ENCODE assay signal across 8 mouse cellular contexts in genomic region chr5:137032641-137033074, GRCm38 (mm10). TPM values are rescaled to one million over a fixed set of nuclear protein-coding genes. Genes with fewer than 3 reads are reported as not detected.
A peak's percentile ranks its signal among the peaks of the same experiment; 100 is the strongest.
DNase-seq lines count a peak whose midpoint lies in the region; ATAC-seq and TF ChIP-seq lines count a peak whose summit lies in the region.

No protein-coding gene starts in this region.

- no peaks in the 10 kb centered on the region for H3K9me3 ChIP-seq in embryonic facial prominence, embryonic 12.5 days
- H3K9me3 ChIP-seq in limb, embryonic 15.5 days = no peaks in the 10 kb centered on the region
- no peaks in the 10 kb centered on the region for H3K9me3 ChIP-seq in midbrain, postnatal 0 days (ENCODE audit: low read length)

- TF ChIP-seq CTCF in heart, adult 2 months (IDR thresholded peaks at IDR 0.05) = no peak
- TF ChIP-seq CTCF in kidney, adult 2 months (conservative IDR thresholded peaks at IDR 0.05; ENCODE audit: insufficient read depth, insufficient read length, low read depth, low read length) = no peak
- TF ChIP-seq CTCF in midbrain, postnatal 0 days (IDR thresholded peaks at IDR 0.05) = peak; percentile 25

- H3K4me1 ChIP-seq in embryonic facial prominence, embryonic 12.5 days = peaks cover 33% of the 10 kb centered on the region
- H3K4me1 ChIP-seq in heart, adult 2 months (ENCODE audit: control insufficient read depth, insufficient read depth, low read length) = peaks cover 2% of the 10 kb centered on the region
- peaks cover 8% of the 10 kb centered on the region; the same call in 1 of the 2 replicates for H3K4me1 ChIP-seq in kidney, adult 2 months (ENCODE audit: control insufficient read depth, insufficient read depth, low read length)
- peaks cover 42% of the 10 kb centered on the region for H3K4me1 ChIP-seq in limb, embryonic 15.5 days
- H3K4me1 ChIP-seq in midbrain, postnatal 0 days (ENCODE audit: insufficient read depth, low read length) = peaks cover 4% of the 10 kb centered on the region; the same call in 1 of the 2 replicates

- peak overlapping the region; percentile 36 for H3K9ac ChIP-seq in embryonic facial prominence, embryonic 12.5 days
- H3K9ac ChIP-seq in heart, adult 2 months (ENCODE audit: low read depth, low read length) = peak overlapping the region; percentile 25; the same call in 1 of the 2 replicates
- H3K9ac ChIP-seq in limb, embryonic 15.5 days = no peak overlapping the region
- peak overlapping the region; percentile 74 for H3K9ac ChIP-seq in midbrain, postnatal 0 days (replicated peaks; ENCODE audit: low read length, poor library complexity, severe bottlenecking)

- TF ChIP-seq EP300 in heart, adult 2 months (IDR thresholded peaks at IDR 0.05; ENCODE audit: insufficient read depth, low read depth, low read length) = no peak

- DNase-seq in 3T3-L1 (ENCODE audit: low read depth, low spot score) = peak; percentile 86
- peak; percentile 97 for DNase-seq in adrenal gland, postnatal 25 days
- DNase-seq in heart, adult 2 months = peak; percentile 91
- DNase-seq in kidney, adult 2 months = peak; percentile 94
- peak; percentile 81 for DNase-seq in midbrain, postnatal 0 days (ENCODE audit: low spot score)
- peak; percentile 69 to 80 for DNase-seq in spleen, postnatal 14 days (ENCODE audit: low spot score in 2 of 2)

- intact Hi-C loops in heart, adult 2 months (cut with DNase I) = loop anchor here (2.0 kb wide), 1 partner anchor 14 kb away; the partner anchor contains the start of gene Ap1s1

- H3K27ac ChIP-seq in embryonic facial prominence, embryonic 12.5 days = no peak overlapping the region
- H3K27ac ChIP-seq in heart, adult 2 months = 0 out of 2 replicates have a peak overlapping the region, but pooled peaks have one; percentile 15
- H3K27ac ChIP-seq in kidney, adult 2 months (ENCODE audit: insufficient read depth, low read depth, low read length) = no peak overlapping the region
- H3K27ac ChIP-seq in limb, embryonic 15.5 days = no peak overlapping the region
- H3K27ac ChIP-seq in midbrain, postnatal 0 days (ENCODE audit: low read depth, low read length) = peak overlapping the region; percentile 57; the same call in 1 of the 2 replicates

- H3K36me3 ChIP-seq in embryonic facial prominence, embryonic 12.5 days = peaks cover 10% of the 10 kb centered on the region
- H3K36me3 ChIP-seq in heart, adult 2 months (ENCODE audit: control insufficient read depth, insufficient read depth, low read length) = no peaks in the 10 kb centered on the region
- no peaks in the 10 kb centered on the region for H3K36me3 ChIP-seq in kidney, adult 2 months (ENCODE audit: control insufficient read depth, insufficient read depth, low read length)
- peaks cover 26% of the 10 kb centered on the region for H3K36me3 ChIP-seq in limb, embryonic 15.5 days
- peaks cover 25% of the 10 kb centered on the region for H3K36me3 ChIP-seq in midbrain, postnatal 0 days (ENCODE audit: insufficient read depth, low read length)

- H3K4me2 ChIP-seq in embryonic facial prominence, embryonic 12.5 days (replicated peaks) = peak overlapping the region; percentile 99
- peak overlapping the region; percentile 100 for H3K4me2 ChIP-seq in limb, embryonic 15.5 days
- H3K4me2 ChIP-seq in midbrain, postnatal 0 days (ENCODE audit: low read depth, low read length, poor library complexity, severe bottlenecking) = peak overlapping the region; percentile 95

- TF ChIP-seq POLR2A in heart, adult 2 months (IDR thresholded peaks at IDR 0.05; ENCODE audit: insufficient read depth, low read depth, low read length) = no peak
- TF ChIP-seq POLR2A in kidney, adult 2 months (IDR thresholded peaks at IDR 0.05; ENCODE audit: low read depth, low read length) = no peak

- peak; percentile 77 for ATAC-seq in embryonic facial prominence, embryonic 12.5 days (ENCODE audit: insufficient number of reproducible peaks, insufficient read depth, low FRiP score, low TSS enrichment)
- peak; percentile 81 for ATAC-seq in limb, embryonic 15.5 days (ENCODE audit: insufficient number of reproducible peaks, low FRiP score, low TSS enrichment, low read depth)
- ATAC-seq in midbrain, postnatal 0 days (ENCODE audit: low FRiP score) = peak; percentile 45

- H3K79me2 ChIP-seq in heart, adult 2 months (replicated peaks; ENCODE audit: control insufficient read depth, insufficient read depth, low read length) = no peaks in the 10 kb centered on the region

- peak overlapping the region; percentile 45 for H3K4me3 ChIP-seq in embryonic facial prominence, embryonic 12.5 days
- H3K4me3 ChIP-seq in heart, adult 2 months = peak overlapping the region; percentile 50
- peak overlapping the region; percentile 42 for H3K4me3 ChIP-seq in kidney, adult 2 months (ENCODE audit: insufficient read depth, low read depth, low read length)
- peak overlapping the region; percentile 48 for H3K4me3 ChIP-seq in limb, embryonic 15.5 days
- peak overlapping the region; percentile 58 for H3K4me3 ChIP-seq in midbrain, postnatal 0 days (ENCODE audit: low read depth, low read length)

- WGBS in embryonic facial prominence, embryonic 12.5 days = under 1% methylated on average over 42 of the region's 49 CpGs
- under 1% methylated on average over 48 of the region's 49 CpGs for WGBS in heart, adult 2 months
- 2% methylated on average over 39 of the region's 49 CpGs for WGBS in kidney, adult 2 months
- under 1% methylated on average over 49 of the region's 49 CpGs for WGBS in limb, embryonic 15.5 days
- WGBS in midbrain, postnatal 0 days = under 1% methylated on average over 37 of the region's 49 CpGs

- H3K27me3 ChIP-seq in embryonic facial prominence, embryonic 12.5 days = peaks cover 54% of the 10 kb centered on the region
- peaks cover 15% of the 10 kb centered on the region for H3K27me3 ChIP-seq in heart, adult 2 months (ENCODE audit: control insufficient read depth, insufficient read depth, low read length)
- H3K27me3 ChIP-seq in kidney, adult 2 months (replicated peaks; ENCODE audit: control insufficient read depth, insufficient read depth, low read length) = peaks cover 5% of the 10 kb centered on the region; the same call in 1 of the 2 replicates
- peaks cover 61% of the 10 kb centered on the region for H3K27me3 ChIP-seq in limb, embryonic 15.5 days
- H3K27me3 ChIP-seq in midbrain, postnatal 0 days (ENCODE audit: insufficient read depth, low read length) = peaks cover 9% of the 10 kb centered on the region

RNA-seq across cellular contexts. Expression of gene Vgf, which starts 6.5 kb away (rescaled TPM):
- 7.4 and 11.0 TPM in 2 replicates for total RNA-seq in adrenal gland, postnatal 25 days (2021)
- 1.2 and 2.5 TPM in 2 replicates for polyA plus RNA-seq in embryonic facial prominence, embryonic 12.5 days (2016; fragmentation: Nextera tagmentation; extraction: Ambion mirVana)
- not detected for total RNA-seq in heart, adult 2 months (2021)
- polyA plus RNA-seq in heart, adult 2 months (2012; rRNA removed) = 0.06 TPM in 2 replicates
- 0.03 and 0.08 TPM in 2 replicates for polyA plus RNA-seq in kidney, adult 2 months (2012; rRNA removed)
- polyA plus RNA-seq in limb, embryonic 15.5 days (2015; fragmentation: Nextera tagmentation; extraction: Ambion mirVana) = 0.06 and 0.09 TPM in 2 replicates
- 103 and 154 TPM in 2 replicates for total RNA-seq in midbrain, postnatal 0 days (2014; rRNA removed)
- 46.8 and 49.1 TPM in 2 replicates for polyA plus RNA-seq in midbrain, postnatal 0 days (2015; fragmentation: Nextera tagmentation; extraction: Ambion mirVana)

RNA-seq across cellular contexts. Expression of gene Ap1s1, which starts 13.3 kb away (rescaled TPM):
- 97.4 and 117 TPM in 2 replicates for total RNA-seq in adrenal gland, postnatal 25 days (2021)
- 173 and 175 TPM in 2 replicates for polyA plus RNA-seq in embryonic facial prominence, embryonic 12.5 days (2016; fragmentation: Nextera tagmentation; extraction: Ambion mirVana)
- total RNA-seq in heart, adult 2 months (2021) = 10 to 100 TPM; 33.9 to 36.8 TPM
- 23.4 and 38.6 TPM in 2 replicates for polyA plus RNA-seq in heart, adult 2 months (2012; rRNA removed)
- polyA plus RNA-seq in kidney, adult 2 months (2012; rRNA removed) = 57.7 and 67.0 TPM in 2 replicates
- polyA plus RNA-seq in limb, embryonic 15.5 days (2015; fragmentation: Nextera tagmentation; extraction: Ambion mirVana) = 161 and 178 TPM in 2 replicates
- 139 and 144 TPM in 2 replicates for total RNA-seq in midbrain, postnatal 0 days (2014; rRNA removed)
- 308 and 311 TPM in 2 replicates for polyA plus RNA-seq in midbrain, postnatal 0 days (2015; fragmentation: Nextera tagmentation; extraction: Ambion mirVana)

RNA-seq across cellular contexts. Expression of gene Serpine1, which starts 39.4 kb away (rescaled TPM):
- total RNA-seq in adrenal gland, postnatal 25 days (2021) = 2.0 and 3.4 TPM in 2 replicates
- polyA plus RNA-seq in embryonic facial prominence, embryonic 12.5 days (2016; fragmentation: Nextera tagmentation; extraction: Ambion mirVana) = 0.25 and 0.36 TPM in 2 replicates
- total RNA-seq in heart, adult 2 months (2021) = 10 to 100 TPM; 24.0 to 29.6 TPM
- 21.9 and 41.8 TPM in 2 replicates for polyA plus RNA-seq in heart, adult 2 months (2012; rRNA removed)
- 1.1 and 2.1 TPM in 2 replicates for polyA plus RNA-seq in kidney, adult 2 months (2012; rRNA removed)
- 0.52 and 0.65 TPM in 2 replicates for polyA plus RNA-seq in limb, embryonic 15.5 days (2015; fragmentation: Nextera tagmentation; extraction: Ambion mirVana)
- 3.3 and 3.7 TPM in 2 replicates for total RNA-seq in midbrain, postnatal 0 days (2014; rRNA removed)
- polyA plus RNA-seq in midbrain, postnatal 0 days (2015; fragmentation: Nextera tagmentation; extraction: Ambion mirVana) = 0.06 and 0.30 TPM in 2 replicates

RNA-seq across cellular contexts. Expression of gene Znhit1, which starts 44.8 kb away (rescaled TPM):
- 74.8 and 85.9 TPM in 2 replicates for total RNA-seq in adrenal gland, postnatal 25 days (2021)
- polyA plus RNA-seq in embryonic facial prominence, embryonic 12.5 days (2016; fragmentation: Nextera tagmentation; extraction: Ambion mirVana) = 115 and 128 TPM in 2 replicates
- 10 to 100 TPM; 65.5 to 70.1 TPM for total RNA-seq in heart, adult 2 months (2021)
- polyA plus RNA-seq in heart, adult 2 months (2012; rRNA removed) = 53.6 and 58.4 TPM in 2 replicates
- 99.7 and 105 TPM in 2 replicates for polyA plus RNA-seq in kidney, adult 2 months (2012; rRNA removed)
- 96.7 and 106 TPM in 2 replicates for polyA plus RNA-seq in limb, embryonic 15.5 days (2015; fragmentation: Nextera tagmentation; extraction: Ambion mirVana)
- total RNA-seq in midbrain, postnatal 0 days (2014; rRNA removed) = 85.4 and 100 TPM in 2 replicates
- polyA plus RNA-seq in midbrain, postnatal 0 days (2015; fragmentation: Nextera tagmentation; extraction: Ambion mirVana) = 153 and 176 TPM in 2 replicates

RNA-seq across cellular contexts. Expression of gene Plod3, which starts 45.8 kb away (rescaled TPM):
- 66.7 and 90.3 TPM in 2 replicates for total RNA-seq in adrenal gland, postnatal 25 days (2021)
- 41.5 and 51.4 TPM in 2 replicates for polyA plus RNA-seq in embryonic facial prominence, embryonic 12.5 days (2016; fragmentation: Nextera tagmentation; extraction: Ambion mirVana)
- 10 to 100 TPM; 32.0 to 37.1 TPM for total RNA-seq in heart, adult 2 months (2021)
- polyA plus RNA-seq in heart, adult 2 months (2012; rRNA removed) = 30.3 and 30.8 TPM in 2 replicates
- polyA plus RNA-seq in kidney, adult 2 months (2012; rRNA removed) = 44.0 and 46.9 TPM in 2 replicates
- polyA plus RNA-seq in limb, embryonic 15.5 days (2015; fragmentation: Nextera tagmentation; extraction: Ambion mirVana) = 61.4 and 73.5 TPM in 2 replicates
- total RNA-seq in midbrain, postnatal 0 days (2014; rRNA removed) = 44.5 and 68.1 TPM in 2 replicates
- polyA plus RNA-seq in midbrain, postnatal 0 days (2015; fragmentation: Nextera tagmentation; extraction: Ambion mirVana) = 26.7 and 29.3 TPM in 2 replicates

Comparison
In these comparisons a context has a peak if more than half of its experiments do, and no peak if none do; other contexts are left out.
1. H3K27ac ChIP-seq: peak in heart, adult 2 months (single experiment) and midbrain, postnatal 0 days (single experiment); none in embryonic facial prominence, embryonic 12.5 days (single experiment), kidney, adult 2 months (single experiment) and limb, embryonic 15.5 days (single experiment).
2. RNA of gene Vgf, which starts 6.5 kb away (polyA plus RNA-seq): 46.8 to 49.1 TPM in midbrain, postnatal 0 days; 1.2 to 2.5 TPM in embryonic facial prominence, embryonic 12.5 days, 0.03 to 0.08 TPM in kidney, adult 2 months, 0.06 to 0.09 TPM in limb, embryonic 15.5 days and 0.06 TPM in heart, adult 2 months; every median in the first group is over 10 times any median in the second.
3. Peak in every context shown above with its lines, with median percentiles within 50 percentile points of each other: DNase-seq, ATAC-seq, H3K4me2 ChIP-seq and H3K4me3 ChIP-seq.